Mouse (Mus musculus) forebrain, embryonic 14.5 days (tissue): ENCODE data around the gene Snapc2. TPM values are rescaled to one million over a fixed set of nuclear protein-coding genes. Genes with fewer than 3 reads are reported as not detected.

Experiments
- ATAC-seq: fragments of 200-750 bp; cut with Nextera tagmentation; 2 replicates; pipeline ENCODE4 v1.8.0; 2017; ENCODE audit warnings: mild to moderate bottlenecking, moderate library complexity
- DNase-seq: peaks from one replicate; pipeline ENCODE4 v3.0.0-alpha.2; 2015; ENCODE audit warnings: low spot score
- H3K27ac ChIP-seq: fragments of 300-500 bp; sonication (generic); 2 replicates; pipeline ENCODE4 v1.5.1; 2014; ENCODE audit warnings: low read depth, mild to moderate bottlenecking, control low read depth, low read length, moderate library complexity
- H3K27me3 ChIP-seq: fragments of 300-500 bp; sonication (generic); replicated peaks from 2 replicates; pipeline ENCODE4 v1.6.1; 2014; ENCODE audit warnings: low read length, control low read depth, mixed read lengths; ENCODE audit not compliant: control insufficient read depth, insufficient read depth
- H3K36me3 ChIP-seq: fragments of 300-500 bp; sonication (generic); 2 replicates; pipeline ENCODE4 v1.6.1; 2014; ENCODE audit warnings: low read length, control low read depth; ENCODE audit not compliant: control insufficient read depth, insufficient read depth
- H3K4me1 ChIP-seq: fragments of 300-500 bp; sonication (generic); 2 replicates; pipeline ENCODE4 v1.6.1; 2014; ENCODE audit warnings: antibody characterized with exemption, low read length, control low read depth; ENCODE audit not compliant: control insufficient read depth, insufficient read depth
- H3K4me2 ChIP-seq: fragments of 300-500 bp; sonication (generic); 2 replicates; pipeline ENCODE4 v1.6.1; 2014; ENCODE audit warnings: mild to moderate bottlenecking, control low read depth, low read length
- H3K4me3 ChIP-seq: fragments of 300-500 bp; sonication (generic); 2 replicates; pipeline ENCODE4 v1.5.1; 2014; ENCODE audit warnings: low read depth, low read length, control low read depth
- H3K9ac ChIP-seq: fragments of 300-500 bp; sonication (generic); 2 replicates; pipeline ENCODE4 v1.6.1; 2014; ENCODE audit warnings: mild to moderate bottlenecking, low read length, control low read depth, moderate library complexity
- H3K9me3 ChIP-seq: fragments of 300-500 bp; sonication (generic); replicated peaks from 2 replicates; pipeline ENCODE4 v1.6.1; 2016; ENCODE audit warnings: low read length, control low read depth, mixed read lengths; ENCODE audit not compliant: control insufficient read depth
- WGBS: fragments of 180-500 bp; shearing (Covaris S2); extraction: QIAGEN DNeasy Blood & Tissue Kit; methylation state at CpG from one replicate; pipeline ENCODE4 v1.1.7; 2014; 5-methylcytosine and 5-hydroxymethylcytosine counted together
- polyA plus RNA-seq: library from polyadenylated mRNA; unstranded; fragments of >200 nt; fragmentation: Nextera tagmentation; extraction: Ambion mirVana; gene quantifications from 2 replicates; pipeline ENCODE4 v1.2.1, GENCODE M21; 2014

Gene Snapc2
- polyA plus RNA-seq, 1 experiment from 2014 or later = 59.9 TPM

- H3K4me2 ChIP-seq = peak overlapping the region; percentile 74
- WGBS = 2% methylated on average over 35 of the region's 35 CpGs
- DNase-seq (peak; percentile 84), ATAC-seq (peak; percentile 71)
- H3K9ac ChIP-seq = peak overlapping the region; percentile 96
- peaks cover 68% of the 10 kb centered on the region for H3K36me3 ChIP-seq
- peaks cover 25% of the 10 kb centered on the region for H3K4me1 ChIP-seq
- H3K27me3 ChIP-seq = no peaks in the 10 kb centered on the region
- peak overlapping the region; percentile 97 for H3K27ac ChIP-seq
- H3K9me3 ChIP-seq = no peaks in the 10 kb centered on the region
- peak overlapping the region; percentile 93 for H3K4me3 ChIP-seq
Measured at GRCm38 (mm10) chr8:4258233-4258632, 5.4 kb downstream of the Snapc2 start.

- Histone ChIP-seq H3K27ac (peak overlapping the region; percentile 97), H3K4me2 (peak overlapping the region; percentile 74), H3K9ac (peak overlapping the region; percentile 96), H3K27me3 (no peaks in the 10 kb centered on the region), H3K9me3 (no peaks in the 10 kb centered on the region), H3K36me3 (peaks cover 72% of the 10 kb centered on the region), H3K4me1 (peaks cover 25% of the 10 kb centered on the region), H3K4me3 (peak overlapping the region; percentile 93)
- DNase-seq = no peak
- WGBS = under 1% methylated on average over 31 of the region's 32 CpGs
- peak; percentile 75 for ATAC-seq
Measured at GRCm38 (mm10) chr8:4258678-4259077, 5.8 kb downstream of the Snapc2 start.

GRCm38 (mm10) chr8:4259125-4259804, 6.4 kb downstream of the Snapc2 start, which contains the start of gene Ctxn1:
Gene Ctxn1 (minus strand): TSS chr8:4259274.
- Histone ChIP-seq H3K4me2 (peak within 1 kb of the TSS; percentile 74), H3K9ac (peak within 1 kb of the TSS; percentile 96), H3K4me1 (peaks cover 20% of the 10 kb centered on the region), H3K4me3 (peak within 1 kb of the TSS; percentile 93), H3K9me3 (no peaks in the 10 kb centered on the region), H3K27ac (peak within 1 kb of the TSS; percentile 97), H3K36me3 (peaks cover 78% of the 10 kb centered on the region), H3K27me3 (no peaks in the 10 kb centered on the region)
- peak; percentile 95 for DNase-seq
- 7% methylated on average over 32 of the region's 33 CpGs for WGBS
- ATAC-seq = peak; percentile 92

- Histone ChIP-seq H3K9ac (peak overlapping the region; percentile 96; the same call in 1 of the 2 replicates), H3K4me3 (no peak overlapping the region)
Measured at GRCm38 (mm10) chr8:4259805-4260170, 6.9 kb downstream of the Snapc2 start.

GRCm38 (mm10) chr8:4263105-4263791, 10.4 kb downstream of the Snapc2 start:
- H3K4me1 ChIP-seq = 0 out of 2 replicates have a peak, but pooled peaks cover 3% of the 10 kb centered on the region
- 90% methylated on average over 8 of the region's 8 CpGs for WGBS
- no peaks in the 10 kb centered on the region for H3K27me3 ChIP-seq
- H3K9ac ChIP-seq = no peak overlapping the region
- no peak overlapping the region for H3K4me3 ChIP-seq
- no peaks in the 10 kb centered on the region for H3K9me3 ChIP-seq
- no peak for ATAC-seq
- no peak overlapping the region for H3K4me2 ChIP-seq
- peaks cover 83% of the 10 kb centered on the region for H3K36me3 ChIP-seq
- no peak for DNase-seq
- no peak overlapping the region for H3K27ac ChIP-seq

More at GRCm38 (mm10) chr8:4259805-4260170, 6.9 kb downstream of the Snapc2 start:
- Histone ChIP-seq H3K4me1 (peaks cover 18% of the 10 kb centered on the region), H3K36me3 (peaks cover 78% of the 10 kb centered on the region), H3K4me2 (peak overlapping the region; percentile 74; the same call in 1 of the 2 replicates), H3K27me3 (no peaks in the 10 kb centered on the region), H3K27ac (peak overlapping the region; percentile 97), H3K9me3 (no peaks in the 10 kb centered on the region)
- no peak for DNase-seq
- WGBS = 73% methylated on average over 4 of the region's 4 CpGs
- ATAC-seq = no peak

GRCm38 (mm10) chr8:4265160-4265914, 12.5 kb downstream of the Snapc2 start:
- 91% methylated on average over 15 of the region's 15 CpGs for WGBS
- DNase-seq = no peak
- no peak overlapping the region for H3K4me3 ChIP-seq
- no peak for ATAC-seq
- H3K9ac ChIP-seq = no peak overlapping the region
- H3K36me3 ChIP-seq = peaks cover 96% of the 10 kb centered on the region
- H3K4me1 ChIP-seq = no peaks in the 10 kb centered on the region
- H3K27me3 ChIP-seq = no peaks in the 10 kb centered on the region
- no peaks in the 10 kb centered on the region for H3K9me3 ChIP-seq
- no peak overlapping the region for H3K4me2 ChIP-seq
- no peak overlapping the region for H3K27ac ChIP-seq

- 76% methylated on average over 15 of the region's 15 CpGs for whole genome bisulfite sequencing
- H3K27me3 ChIP-seq = no peaks in the 10 kb centered on the region
- H3K4me2 ChIP-seq = no peak overlapping the region
- H3K36me3 ChIP-seq = peaks cover 93% of the 10 kb centered on the region
- H3K4me3 ChIP-seq = no peak overlapping the region
- no peak overlapping the region for H3K9ac ChIP-seq
- no peaks in the 10 kb centered on the region for H3K4me1 ChIP-seq
- peak; percentile 61; the same call in 1 of the 2 replicates for ATAC-seq
- no peak overlapping the region for H3K27ac ChIP-seq
- DNase-seq = no peak
- no peaks in the 10 kb centered on the region for H3K9me3 ChIP-seq
Measured at GRCm38 (mm10) chr8:4267627-4268026, 14.7 kb downstream of the Snapc2 start.

- 89% methylated on average over 6 of the region's 6 CpGs for WGBS
- H3K36me3 ChIP-seq = peaks cover 80% of the 10 kb centered on the region
- no peak overlapping the region for H3K27ac ChIP-seq
- no peak overlapping the region for H3K9ac ChIP-seq
- no peak overlapping the region for H3K4me2 ChIP-seq
- H3K27me3 ChIP-seq = no peaks in the 10 kb centered on the region
- ATAC-seq (no peak), DNase-seq (no peak)
- no peaks in the 10 kb centered on the region for H3K9me3 ChIP-seq
- no peak overlapping the region for H3K4me3 ChIP-seq
- H3K4me1 ChIP-seq = no peaks in the 10 kb centered on the region; the same call in 1 of the 2 replicates
Measured at GRCm38 (mm10) chr8:4269609-4270008, 16.7 kb downstream of the Snapc2 start.
